Mouse (Mus musculus): ENCODE results near the gene Slc6a20a.
"Not testable (repeated sequence)": the region's sequence is repeated elsewhere in the genome, so short reads cannot be mapped to it uniquely, and the experiment has no call there.

Slc6a20a gene

GRCm38 (mm10) chr9:123678327-123679105 is at the start of gene Slc6a20a, which contains the start of gene Ccr9:
Gene Slc6a20a (minus strand): TSS chr9:123678885.
Gene Ccr9 (plus strand): TSS chr9:123678439.
- CTCF ChIA-PET = no interaction called here
- POLR2A ChIA-PET = interaction anchor here in 2 of 4 experiments (1.2 to 1.8 kb wide), 2 partner anchors 17 to 38 kb away, joined by 3 to 6 read pairs; no protein-coding TSS in a partner anchor

DNA sequence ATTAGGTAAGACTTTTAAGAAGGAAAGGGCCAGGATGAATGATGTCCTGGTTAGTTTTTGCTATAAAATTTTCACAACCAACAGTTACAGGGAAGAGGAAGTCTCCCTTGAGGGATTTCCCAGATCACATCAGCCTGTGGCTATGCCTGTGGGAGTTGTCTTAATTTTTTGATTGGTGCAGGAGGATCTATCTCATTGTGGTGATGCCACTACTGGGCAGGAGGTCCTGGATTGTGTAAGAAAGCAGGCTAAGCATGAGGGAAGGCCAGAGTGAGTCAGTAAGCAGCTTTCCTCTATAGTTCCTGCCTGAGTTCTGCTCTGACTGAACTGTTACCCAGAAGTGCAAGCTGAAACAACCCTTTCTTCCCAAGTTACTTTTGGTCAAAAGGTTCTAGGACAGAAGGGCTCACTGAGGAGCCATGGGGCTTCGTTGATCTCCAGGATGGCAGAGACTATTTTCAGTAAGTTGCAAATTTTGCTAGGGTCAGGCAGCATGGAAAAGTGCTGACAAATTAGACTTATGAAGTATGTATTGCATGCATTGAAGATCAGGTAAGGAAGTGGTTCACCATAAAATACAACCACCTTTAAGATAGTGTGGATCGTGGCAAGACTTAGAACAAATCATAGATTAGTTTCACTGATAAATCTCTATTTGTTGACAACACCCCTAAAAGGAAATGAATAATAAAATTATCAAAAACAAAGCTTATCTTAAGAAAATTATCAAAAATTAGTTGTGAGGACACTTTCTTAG is 44.2 kb upstream of the Slc6a20a start:
- POLR2A ChIA-PET = no interaction called here
- CTCF ChIA-PET = no interaction called here

- POLR2A ChIA-PET = interaction anchor here in 2 of 4 experiments (0.7 to 1.8 kb wide), 7 partner anchors 8 to 564 kb away, joined by 3 to 6 read pairs (median 5); partner anchors contain the start of genes Ccr9 (in 1 of the 2), Fyco1 (in 1 of the 2), Sacm1l (in 1 of the 2) and Slc6a20a (in 1 of the 2)
- CTCF ChIA-PET = interaction anchor here in 3 of 4 experiments (0.5 to 0.7 kb wide), 4 partner anchors 139 to 559 kb away, joined by 3 to 8 read pairs (median 4); no protein-coding TSS in a partner anchor
These were observed 38.7 kb upstream of the Slc6a20a start, which contains the start of gene Lztfl1 for GRCm38 (mm10) chr9:123717186-123718008. Gene Lztfl1 (minus strand): TSS chr9:123717697.

GRCm38 (mm10) chr9:123716301-123716700 is 37.6 kb upstream of the Slc6a20a start:
- POLR2A ChIA-PET = interaction anchor here in 3 of 4 experiments (0.5 to 1.8 kb wide), 5 partner anchors 14 to 498 kb away, joined by 3 to 6 read pairs (median 4); partner anchors contain the start of genes Ccr9 (in 1 of the 3), Sacm1l (in 1 of the 3) and Slc6a20a (in 1 of the 3)
- CTCF ChIA-PET = interaction anchor here in 1 of 4 experiments (0.6 kb wide), 1 partner anchor 1215 kb away, joined by 3 read pairs; no protein-coding TSS in a partner anchor

DNA sequence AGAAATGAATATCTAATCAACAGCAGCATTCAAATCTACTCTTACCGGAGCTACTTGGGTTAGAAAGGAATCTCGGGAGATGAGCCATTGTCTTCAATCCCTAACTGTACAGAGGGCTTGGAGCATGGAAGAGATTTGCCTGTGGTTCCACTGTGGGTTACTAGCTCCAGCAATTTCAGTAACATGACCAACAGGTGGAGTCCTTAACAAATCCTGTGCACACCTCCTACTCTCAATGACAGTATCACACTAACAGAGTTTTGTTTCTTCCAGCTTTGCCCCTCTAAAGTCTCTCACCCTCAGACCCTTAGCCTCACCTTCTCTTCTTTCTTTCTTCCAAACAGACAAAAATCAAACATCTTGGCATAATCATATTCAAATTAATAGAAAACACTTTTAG is 34.4 kb upstream of the Slc6a20a start:
- ChIA-PET CTCF (no interaction called here), POLR2A (no interaction called here)

- ChIA-PET CTCF (no interaction called here), POLR2A (interaction anchor here in 1 of 4 experiments (0.5 to 1.5 kb wide), 2 partner anchors 8 to 64 kb away, joined by 3 read pairs; partner anchors contain the start of gene Lztfl1)
These were observed 30.5 kb upstream of the Slc6a20a start for GRCm38 (mm10) chr9:123709226-123709625.

DNA sequence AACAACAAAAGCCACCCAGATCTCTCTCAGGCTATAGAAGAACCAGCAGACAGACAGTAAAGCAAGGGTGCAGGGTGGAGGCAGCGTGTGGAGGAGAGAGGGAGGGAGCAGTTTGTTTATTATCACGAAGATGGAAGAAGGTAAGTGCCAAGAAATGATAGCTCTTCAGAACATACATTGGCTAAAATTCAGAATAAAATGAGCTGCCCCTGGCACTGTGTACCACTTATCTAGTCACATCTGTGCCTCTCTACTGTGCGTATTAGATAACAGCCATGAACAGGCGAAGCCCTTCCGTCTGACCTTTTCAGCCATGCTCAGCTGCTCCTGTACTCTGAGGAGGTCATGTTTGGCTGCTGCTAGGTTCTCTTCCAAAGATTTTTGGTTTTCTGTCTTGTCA is 23.1 kb upstream of the Slc6a20a start:
- POLR2A ChIA-PET = interaction anchor here in 1 of 4 experiments (0.9 kb wide), 1 partner anchor 15 kb away, joined by 3 read pairs; no protein-coding TSS in a partner anchor

DNA sequence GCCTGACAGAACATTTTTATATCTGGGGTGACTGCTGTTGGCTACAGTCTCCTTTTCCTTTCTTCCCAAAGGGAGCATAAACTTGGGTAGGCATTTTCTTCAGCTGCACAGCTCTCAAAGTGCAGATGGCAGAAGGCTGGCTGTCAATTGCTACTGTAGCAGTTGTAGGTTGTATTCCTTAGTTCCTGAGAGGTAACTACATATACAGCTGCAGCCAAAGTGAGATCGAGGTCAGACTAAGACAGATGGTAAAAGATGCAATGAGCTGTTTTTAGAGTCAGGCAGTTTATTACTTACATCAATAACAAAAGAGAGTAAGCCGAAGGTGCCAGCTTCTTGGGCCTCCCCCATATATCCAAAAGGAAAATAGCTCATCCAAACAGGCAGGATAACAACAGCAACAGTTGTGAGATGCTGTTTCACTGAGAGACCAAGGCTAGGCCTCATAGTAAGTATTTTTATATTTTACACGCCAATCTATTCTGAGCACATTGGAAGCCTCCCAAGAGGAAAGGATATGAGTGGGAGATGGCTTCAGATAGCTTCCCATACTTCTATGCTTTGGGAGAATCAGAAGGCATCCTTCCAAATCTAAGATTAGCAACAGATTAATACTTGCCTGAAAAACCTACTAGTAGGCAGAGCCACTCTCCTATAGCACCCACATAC is 17.1 kb upstream of the Slc6a20a start:
- ChIA-PET CTCF (interaction anchor here in 1 of 4 experiments (0.7 kb wide), 1 partner anchor 8 kb away, joined by 3 read pairs; no protein-coding TSS in a partner anchor), POLR2A (no interaction called here)

More for the DNA sequence above, 23.1 kb upstream of the Slc6a20a start:
- CTCF ChIA-PET = no interaction called here

DNA sequence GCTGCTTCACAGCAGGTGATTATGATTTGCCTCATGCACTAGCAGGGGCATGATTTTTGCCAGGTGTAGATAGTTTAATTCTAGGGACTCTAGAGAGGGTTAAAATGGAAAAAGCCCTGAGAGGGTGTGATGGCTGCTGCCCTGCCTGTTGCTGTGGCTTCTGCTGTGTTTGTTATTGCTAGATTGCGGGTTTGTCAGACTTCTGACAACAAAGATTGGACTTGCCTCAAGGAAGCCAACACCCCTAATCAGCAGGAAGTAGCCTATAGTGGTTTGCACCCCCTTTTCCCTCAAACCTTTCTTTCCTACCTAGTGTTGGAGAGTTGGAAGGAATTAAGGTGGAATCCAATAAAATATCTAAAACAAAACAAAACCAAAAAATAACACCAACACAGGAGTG is 9.5 kb upstream of the Slc6a20a start:
- ChIA-PET CTCF (no interaction called here), POLR2A (interaction anchor here in 1 of 4 experiments (0.7 kb wide), 1 partner anchor 118 kb away, joined by 4 read pairs; the partner anchor contains the start of gene Cxcr6)

- POLR2A ChIA-PET = no interaction called here
- CTCF ChIA-PET = no interaction called here
These were observed 7.5 kb upstream of the Slc6a20a start for GRCm38 (mm10) chr9:123686206-123686605.

DNA sequence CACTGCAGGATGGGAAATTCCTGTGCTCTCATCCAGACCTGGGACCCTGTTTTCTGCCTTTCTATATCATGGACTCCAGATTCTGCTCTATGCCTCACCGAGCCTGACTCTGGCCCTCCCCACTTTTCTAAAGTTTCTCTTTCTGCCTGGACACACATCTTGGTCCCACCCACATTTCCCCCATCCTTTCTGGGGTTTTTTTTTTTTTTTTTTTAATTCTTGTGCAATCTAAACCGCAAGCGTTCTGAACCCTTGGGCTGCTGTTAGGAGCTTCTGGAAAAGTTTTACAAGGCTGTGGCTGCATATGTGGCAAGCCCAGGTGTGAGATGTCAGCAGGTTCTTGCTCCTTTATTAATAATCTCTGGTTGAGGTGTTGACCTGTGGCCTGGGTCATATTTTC is 5.0 kb upstream of the Slc6a20a start:
- POLR2A ChIA-PET = interaction anchor here in 1 of 4 experiments (0.7 kb wide), 1 partner anchor 526 kb away, joined by 3 read pairs; no protein-coding TSS in a partner anchor
- CTCF ChIA-PET = interaction anchor here in 2 of 4 experiments (0.6 kb wide), 3 partner anchors 28 to 402 kb away, joined by 4 to 7 read pairs (median 4); no protein-coding TSS in a partner anchor

- ChIA-PET POLR2A (interaction anchor here in 1 of 4 experiments (1.8 kb wide), 1 partner anchor 37 kb away, joined by 6 read pairs; no protein-coding TSS in a partner anchor), CTCF (interaction anchor here in 1 of 4 experiments (0.6 kb wide), 1 partner anchor 154 kb away, joined by 6 read pairs; no protein-coding TSS in a partner anchor)
These were observed 513 bp upstream of the Slc6a20a start for GRCm38 (mm10) chr9:123679198-123679597.

DNA sequence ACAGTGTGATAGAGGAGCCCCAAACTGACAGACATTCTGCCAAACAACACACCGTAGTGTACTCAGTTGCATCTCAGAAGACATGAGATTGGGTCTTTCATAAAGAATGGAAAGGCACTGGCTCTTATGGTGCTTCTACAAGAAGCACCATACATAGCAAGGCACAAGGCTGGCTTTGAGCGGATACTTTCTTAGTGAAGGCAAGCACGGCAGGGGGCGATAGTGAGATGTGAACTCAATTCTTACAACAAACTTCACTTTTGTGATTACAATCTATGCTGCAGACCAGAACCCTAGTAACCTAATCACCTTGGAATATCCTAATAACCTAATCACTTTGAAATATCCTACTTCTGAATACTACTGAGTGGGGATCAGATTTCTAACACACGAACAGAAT is 13.0 kb downstream of the Slc6a20a start:
- CTCF ChIA-PET = interaction anchor here in 1 of 4 experiments (0.7 kb wide), 1 partner anchor 14 kb away, joined by 3 read pairs; no protein-coding TSS in a partner anchor
- POLR2A ChIA-PET = no interaction called here

- POLR2A ChIA-PET = not testable (repeated sequence)
- CTCF ChIA-PET = interaction anchor here in 2 of 4 experiments (0.6 kb wide), 3 partner anchors 115 to 629 kb away, joined by 3 to 7 read pairs (median 3); no protein-coding TSS in a partner anchor
These were observed 18.6 kb downstream of the Slc6a20a start for GRCm38 (mm10) chr9:123659986-123660676.

DNA sequence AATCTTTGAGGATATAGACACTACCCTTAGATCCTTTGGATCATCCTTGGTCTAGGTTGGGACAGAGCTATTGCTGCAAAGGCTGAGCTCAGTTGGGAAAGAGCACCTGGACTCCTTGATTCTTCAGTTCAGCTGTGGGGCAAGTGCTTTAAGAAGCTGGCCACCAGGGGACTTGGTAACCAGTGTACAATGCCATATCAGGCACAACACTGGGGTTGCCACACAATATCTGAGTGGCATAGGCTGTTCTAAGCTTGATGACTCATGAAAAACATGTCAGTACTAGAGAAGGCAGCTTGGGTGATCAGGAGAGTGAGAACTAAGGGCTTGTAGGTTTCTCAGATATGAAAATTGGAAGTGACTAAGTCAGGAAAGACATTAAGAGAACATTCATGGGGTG is 19.7 kb downstream of the Slc6a20a start:
- POLR2A ChIA-PET = no interaction called here
- CTCF ChIA-PET = no interaction called here

DNA sequence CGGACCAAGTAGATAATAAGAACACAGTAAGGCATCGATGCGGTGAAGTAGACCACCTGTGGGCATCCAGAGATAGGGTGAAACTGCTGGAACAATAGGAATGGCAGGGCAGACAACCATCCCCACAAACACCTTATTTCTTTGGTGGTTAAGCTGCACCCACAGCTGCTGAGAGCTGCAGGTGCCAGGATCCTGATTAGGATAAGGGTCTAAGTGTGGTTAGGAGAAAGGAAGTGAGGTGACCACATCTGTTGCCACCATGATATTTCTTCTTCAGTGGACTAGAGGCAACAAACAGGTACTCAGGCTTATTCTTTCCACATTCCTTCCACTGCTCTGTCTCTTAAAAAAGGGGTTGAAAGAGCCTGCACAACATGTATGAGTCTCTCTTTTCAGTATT is 21.2 kb downstream of the Slc6a20a start:
- POLR2A ChIA-PET = interaction anchor here in 1 of 4 experiments (0.5 kb wide), 1 partner anchor 240 kb away, joined by 5 read pairs; no protein-coding TSS in a partner anchor
- CTCF ChIA-PET = interaction anchor here in 1 of 4 experiments (0.6 kb wide), 1 partner anchor 33 kb away, joined by 10 read pairs; no protein-coding TSS in a partner anchor

GRCm38 (mm10) chr9:123651369-123651768 is 27.3 kb downstream of the Slc6a20a start:
- ChIA-PET CTCF (interaction anchor here in 1 of 4 experiments (0.8 kb wide), 1 partner anchor 14 kb away, joined by 3 read pairs; no protein-coding TSS in a partner anchor), POLR2A (no interaction called here)

Data from embryonic stem cell, embryonic (primary cell).